Mouse (Mus musculus) liver, adult 2 months (tissue): ENCODE data around the gene Cbarp. TPM values are rescaled to one million over a fixed set of nuclear protein-coding genes. Genes with fewer than 3 reads are reported as not detected.

Experiments used
- DNase-seq: peaks from one replicate; pipeline ENCODE4 v3.0.0-alpha.2; 2011; ENCODE audit warnings: low read depth, low spot score; ENCODE audit errors: extremely low read depth
- H3K27ac ChIP-seq: fragments of 200-500 bp; replicated peaks from 2 replicates; pipeline ENCODE4 v1.5.1; 2012; ENCODE audit warnings: low read depth, mild to moderate bottlenecking, control low read depth, inconsistent platforms, low read length; ENCODE audit not compliant: insufficient read depth
- H3K27me3 ChIP-seq: fragments of 200-500 bp; 2 replicates; pipeline ENCODE4 v1.6.1; 2012; ENCODE audit warnings: mild to moderate bottlenecking, moderate library complexity, low read length, inconsistent platforms; ENCODE audit not compliant: control insufficient read depth, insufficient read depth
- H3K36me3 ChIP-seq: fragments of 200-500 bp; 2 replicates; pipeline ENCODE4 v1.6.1; 2012; ENCODE audit warnings: low read length, inconsistent platforms; ENCODE audit not compliant: control insufficient read depth, insufficient read depth
- H3K4me1 ChIP-seq: fragments of 200-500 bp; 2 replicates; pipeline ENCODE4 v1.6.1; 2011; ENCODE audit warnings: low read length; ENCODE audit not compliant: control insufficient read depth, insufficient read depth
- H3K4me3 ChIP-seq: fragments of 200-500 bp; 2 replicates; pipeline ENCODE4 v1.5.1; 2011; ENCODE audit warnings: low read depth, mild to moderate bottlenecking, control low read depth, low read length, moderate library complexity; ENCODE audit not compliant: insufficient read depth
- H3K79me2 ChIP-seq: fragments of 200-500 bp; 2 replicates; pipeline ENCODE4 v1.6.1; 2012; ENCODE audit warnings: inconsistent platforms, mild to moderate bottlenecking, low read length, moderate library complexity; ENCODE audit not compliant: control insufficient read depth, insufficient read depth
- H3K9ac ChIP-seq: fragments of 200-500 bp; 2 replicates; pipeline ENCODE4 v1.6.1; 2012; ENCODE audit warnings: low read depth, mild to moderate bottlenecking, control low read depth, inconsistent platforms, low read length
- CTCF ChIP-seq: fragments of 200-500 bp; IDR thresholded peaks from 2 replicates; pipeline ENCODE4 v1.5.1; 2011; ENCODE audit warnings: low read depth, low read length, control low read depth
- POLR2A ChIP-seq: fragments of 200-500 bp; IDR thresholded peaks from 2 replicates; pipeline ENCODE4 v1.6.1; 2011; ENCODE audit warnings: low read length, control low read depth; ENCODE audit not compliant: insufficient read depth; ENCODE audit errors: extremely low read depth
- WGBS: fragments of 180-500 bp; shearing (Covaris S2); methylation state at CpG from one replicate; pipeline ENCODE4 v1.1.7; 2018; 5-methylcytosine and 5-hydroxymethylcytosine counted together
- polyA plus RNA-seq: library from polyadenylated mRNA; depleted of rRNA; stranded (reverse); fragments of >200 nt; gene quantifications from 2 replicates; pipeline ENCODE4 v1.2.3, GENCODE M21; 2012
- total RNA-seq: library from RNA; depleted of rRNA; stranded (reverse); fragments of >200 nt; gene quantifications from 2 replicates; pipeline ENCODE4 v1.2.3, GENCODE M21; 2014

Gene Cbarp
- total and polyA plus RNA-seq, 2 experiments = 0.55 to 1.2 TPM

DNA sequence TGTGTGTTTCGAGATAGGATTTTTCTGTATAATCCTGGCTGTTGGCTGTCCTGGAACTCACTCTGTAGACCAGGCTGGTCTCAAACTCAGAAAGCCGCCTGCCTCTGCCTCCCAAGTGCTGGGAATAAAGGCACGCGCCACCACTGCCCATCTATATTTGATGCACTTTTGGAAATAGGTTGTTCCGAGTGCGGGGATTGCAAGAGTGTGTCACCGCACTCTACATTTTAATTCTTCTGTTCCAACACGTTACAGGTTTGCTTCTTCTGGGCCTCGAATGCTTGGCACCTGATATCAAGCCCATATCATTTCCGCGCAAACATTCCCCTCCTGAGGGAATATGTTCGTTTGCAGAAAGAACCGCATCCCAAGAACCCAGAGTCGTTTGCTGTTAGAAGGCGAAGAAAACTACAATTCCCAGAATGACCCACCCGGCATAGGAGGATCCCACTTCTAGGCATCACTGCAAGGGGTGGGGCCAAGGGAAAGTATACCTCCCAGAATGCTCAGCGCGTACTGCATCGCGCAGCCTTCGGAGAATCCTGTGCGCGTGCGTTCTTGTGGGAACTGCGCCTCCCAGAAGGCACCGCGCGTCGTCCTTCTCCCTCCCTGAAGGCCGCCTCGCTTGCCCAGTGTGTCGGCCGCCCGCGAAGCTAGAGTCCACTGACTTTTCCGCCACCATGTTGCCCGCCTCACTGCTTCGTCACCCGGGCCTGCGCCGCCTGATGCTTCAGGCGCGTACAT, 1.3 kb upstream of the Cbarp start:
- Histone ChIP-seq H3K4me3 (peak overlapping the region; percentile 84), H3K9ac (peak overlapping the region; percentile 96), H3K27ac (peak overlapping the region; percentile 97), H3K4me1 (peaks cover 31% of the 10 kb centered on the region), H3K27me3 (no peaks in the 10 kb centered on the region), H3K79me2 (peaks cover 20% of the 10 kb centered on the region), H3K36me3 (peaks cover 3% of the 10 kb centered on the region; the same call in 1 of the 2 replicates)
- peak; percentile 95 for DNase-seq
- under 1% methylated on average over 43 of the region's 43 CpGs for WGBS
- no peak for TF ChIP-seq CTCF
- peak; percentile 87 for TF ChIP-seq POLR2A

DNA sequence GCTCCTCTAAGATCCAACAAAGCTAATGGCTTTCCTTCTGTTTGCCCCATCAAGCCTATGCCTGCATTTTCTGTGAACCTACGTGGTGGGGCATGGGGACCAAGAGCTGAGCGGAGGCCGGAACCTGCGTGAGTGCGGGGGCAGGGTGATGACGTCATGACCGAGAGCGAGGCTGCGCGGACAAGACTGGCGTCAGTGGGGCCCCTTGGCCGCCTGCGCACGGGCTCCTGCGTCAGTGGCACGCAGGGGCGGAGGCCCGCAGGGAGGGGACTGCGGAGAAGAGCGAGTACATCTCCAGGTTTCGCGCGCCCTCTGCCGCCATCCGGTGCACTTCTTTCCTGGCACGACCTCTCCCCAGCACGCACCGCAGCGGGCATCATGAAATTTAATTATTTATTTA, 608 bp upstream of the Cbarp start:
- peak; percentile 85 for TF ChIP-seq CTCF
- TF ChIP-seq POLR2A = peak; percentile 31; the same call in 1 of the 2 replicates
- Histone ChIP-seq H3K79me2 (peaks cover 20% of the 10 kb centered on the region), H3K27ac (peak overlapping the region; percentile 72), H3K9ac (peak overlapping the region; percentile 67), H3K4me1 (peaks cover 27% of the 10 kb centered on the region), H3K27me3 (no peaks in the 10 kb centered on the region), H3K4me3 (peak overlapping the region; percentile 43), H3K36me3 (peaks cover 3% of the 10 kb centered on the region; the same call in 1 of the 2 replicates)
- under 1% methylated on average over 29 of the region's 29 CpGs for WGBS
- peak; percentile 83 for DNase-seq

DNA sequence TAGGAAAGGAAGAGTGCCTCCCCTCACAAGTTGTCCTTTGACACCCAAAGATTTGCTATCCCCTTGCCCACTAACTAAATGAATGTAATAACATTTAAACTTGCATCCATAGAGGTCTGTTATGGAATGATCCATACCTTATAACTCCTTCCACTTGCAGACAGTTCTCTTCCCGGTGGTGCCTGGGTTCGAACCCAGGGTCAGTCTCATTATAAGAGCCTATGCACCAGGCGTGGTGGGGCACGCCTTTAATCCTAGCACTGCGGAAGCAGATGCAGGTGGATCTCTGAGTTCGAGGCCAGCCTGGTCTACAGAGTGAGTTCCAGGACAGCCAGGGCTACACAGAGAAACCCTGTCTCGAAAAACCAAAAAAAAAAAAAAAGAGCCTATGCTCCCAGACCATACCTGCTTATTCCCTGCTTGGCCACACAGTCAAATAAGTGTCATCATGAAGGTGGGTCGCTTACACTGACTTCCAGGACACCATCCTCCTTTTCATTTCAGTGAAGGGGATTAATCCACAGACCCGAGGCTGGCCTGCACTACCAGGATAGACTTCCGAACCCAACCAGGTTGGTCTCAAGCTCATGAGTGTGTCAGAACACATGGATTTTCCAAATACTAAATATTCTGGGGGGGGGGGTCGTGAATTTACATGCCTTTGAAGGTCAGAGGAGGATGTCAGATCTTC, 515 bp downstream of the Cbarp start:
- Histone ChIP-seq H3K36me3 (peaks cover 3% of the 10 kb centered on the region; the same call in 1 of the 2 replicates), H3K79me2 (peaks cover 17% of the 10 kb centered on the region), H3K27me3 (no peaks in the 10 kb centered on the region), H3K27ac (no peak overlapping the region), H3K9ac (no peak overlapping the region), H3K4me1 (peaks cover 20% of the 10 kb centered on the region), H3K4me3 (no peak overlapping the region)
- TF ChIP-seq POLR2A (no peak), CTCF (no peak)
- 86% methylated on average over 11 of the region's 11 CpGs for WGBS
- no peak for DNase-seq

DNA sequence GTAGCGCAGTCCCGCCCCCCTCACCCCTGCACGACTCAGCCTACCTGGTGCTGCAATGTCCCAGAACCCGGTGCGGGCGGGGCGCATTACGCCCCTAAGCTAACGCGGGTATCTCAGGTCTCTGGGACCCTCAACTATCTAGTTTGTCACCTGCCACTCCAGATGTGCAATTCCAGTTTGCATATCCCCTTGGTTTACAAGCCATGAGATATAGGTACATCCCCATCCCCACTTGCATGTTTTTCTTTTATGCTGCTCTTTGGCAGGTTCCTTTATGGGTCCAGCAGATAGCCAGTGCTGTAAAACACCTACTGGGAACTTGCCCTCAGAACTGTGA, 1.2 kb downstream of the Cbarp start:
- Histone ChIP-seq H3K4me1 (peaks cover 20% of the 10 kb centered on the region), H3K27me3 (no peaks in the 10 kb centered on the region), H3K9ac (peak overlapping the region; percentile 76), H3K4me3 (peak overlapping the region; percentile 53; the same call in 1 of the 2 replicates), H3K27ac (no peak overlapping the region), H3K36me3 (peaks cover 3% of the 10 kb centered on the region; the same call in 1 of the 2 replicates), H3K79me2 (peaks cover 15% of the 10 kb centered on the region)
- no peak for TF ChIP-seq CTCF
- no peak for TF ChIP-seq POLR2A
- under 1% methylated on average over 10 of the region's 10 CpGs for WGBS
- no peak for DNase-seq

DNA sequence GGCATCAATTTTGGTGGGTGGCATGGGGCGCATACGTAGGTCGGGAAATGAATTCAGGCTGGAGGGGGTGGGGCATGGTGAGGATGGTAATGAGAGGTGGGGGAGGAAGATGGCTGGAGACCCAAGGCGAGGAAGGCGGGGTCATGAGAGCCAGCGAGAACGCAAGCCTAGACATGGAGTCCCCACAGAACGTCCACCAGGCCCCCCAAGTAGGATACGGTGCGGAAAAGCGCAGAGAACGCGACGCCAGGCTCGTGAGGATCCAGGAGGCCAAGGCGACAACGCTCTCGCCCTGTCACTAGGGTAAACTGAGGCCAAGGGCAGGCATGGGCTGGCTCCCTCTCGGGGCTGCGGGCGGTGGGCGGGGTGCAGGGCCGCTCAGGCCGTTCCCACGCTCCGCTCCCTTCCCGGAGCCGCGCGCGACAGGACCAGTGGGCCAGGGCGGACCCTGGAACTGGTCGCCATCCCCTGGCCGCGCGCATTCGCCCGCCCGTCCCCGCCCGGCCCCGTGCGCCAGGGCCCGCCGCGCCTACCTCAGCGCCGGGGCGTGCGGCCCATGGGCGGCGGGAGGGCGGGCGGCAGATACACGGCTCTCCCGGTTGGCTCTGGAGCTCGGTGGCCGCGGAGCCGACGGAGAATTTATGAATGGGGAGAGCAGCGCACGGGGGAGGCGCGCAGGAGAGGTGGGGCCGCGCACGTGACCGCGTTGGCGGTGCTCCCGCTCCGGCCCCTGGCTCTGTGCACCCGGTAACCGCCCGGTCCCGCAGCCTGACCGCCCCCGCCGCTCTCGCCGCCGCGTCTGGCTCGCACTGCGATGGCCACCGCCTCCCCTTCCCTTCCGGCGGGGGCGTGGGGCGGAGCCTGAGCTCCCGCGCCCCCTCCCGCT, 1.8 kb downstream of the Cbarp start, which contains the start of gene Atp5d:
Atp5d (plus strand) TSS at position 80 of the 886 bp plus-strand sequence.
- Histone ChIP-seq H3K36me3 (peaks cover 2% of the 10 kb centered on the region; the same call in 1 of the 2 replicates), H3K4me1 (peaks cover 19% of the 10 kb centered on the region), H3K79me2 (peaks cover 13% of the 10 kb centered on the region), H3K27ac (no peak within 1 kb of the TSS), H3K27me3 (no peaks in the 10 kb centered on the region), H3K9ac (peak within 1 kb of the TSS; percentile 76), H3K4me3 (peak within 1 kb of the TSS; percentile 53)
- 2% methylated on average over 83 of the region's 94 CpGs for WGBS
- peak; percentile 35 for DNase-seq
- TF ChIP-seq CTCF (no peak), POLR2A (no peak)
